Mouse (Mus musculus): ENCODE data around the gene Rb1. TPM values are rescaled to one million over a fixed set of nuclear protein-coding genes. Genes with fewer than 3 reads are reported as not detected.

Gene Rb1
- polyA plus RNA-seq, 1 experiment from 2014 or later = 14.4 TPM

DNA sequence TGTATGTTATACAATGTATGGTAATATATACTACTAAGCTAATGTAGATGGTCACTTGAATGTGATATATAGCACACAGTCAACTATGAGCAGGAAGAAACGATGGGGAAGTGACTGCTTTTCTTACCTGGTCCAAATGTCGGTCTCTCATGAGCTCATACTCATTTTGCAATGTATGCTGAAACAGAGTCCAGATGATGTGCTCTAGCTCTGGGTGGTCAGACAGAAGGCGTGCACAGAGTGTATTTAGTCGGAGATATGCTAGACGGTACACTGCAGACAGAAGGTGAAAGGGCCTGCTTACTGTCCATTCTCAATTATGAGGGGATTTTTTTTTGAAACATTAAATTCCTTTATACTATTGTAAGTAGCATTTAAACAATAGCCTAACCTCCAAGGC is 114.1 kb downstream of the Rb1 start:
- Histone ChIP-seq H3K36me3 (ENCODE audit: control insufficient read depth, insufficient read depth, low read length) (no peaks in the 10 kb centered on the region), H3K4me2 (ENCODE audit: low read depth, low read length) (no peak overlapping the region), H3K27ac (ENCODE audit: low read length) (no peak overlapping the region), H3K4me3 (ENCODE audit: low read length) (no peak overlapping the region), H3K4me1 (replicated peaks; ENCODE audit: control insufficient read depth, insufficient read depth, low read length) (no peaks in the 10 kb centered on the region), H3K27me3 (ENCODE audit: control insufficient read depth, insufficient read depth, low read depth, low read length) (no peaks in the 10 kb centered on the region), H3K9ac (ENCODE audit: low read length) (no peak overlapping the region), H3K9me3 (ENCODE audit: control insufficient read depth, low read length) (no peaks in the 10 kb centered on the region)
- WGBS = 89% methylated on average over 5 of the region's 5 CpGs
- no peak for ATAC-seq (ENCODE audit: low read depth)

GRCm38 (mm10) chr14:73210196-73210595 is 115.4 kb downstream of the Rb1 start:
- H3K9ac ChIP-seq (ENCODE audit: low read length) = no peak overlapping the region
- no peak overlapping the region for H3K4me2 ChIP-seq (ENCODE audit: low read depth, low read length)
- no peaks in the 10 kb centered on the region for H3K4me1 ChIP-seq (replicated peaks; ENCODE audit: control insufficient read depth, insufficient read depth, low read length)
- H3K27ac ChIP-seq (ENCODE audit: low read length) = no peak overlapping the region
- H3K4me3 ChIP-seq (ENCODE audit: low read length) = no peak overlapping the region
- ATAC-seq (ENCODE audit: low read depth) = no peak
- H3K36me3 ChIP-seq (ENCODE audit: control insufficient read depth, insufficient read depth, low read length) = no peaks in the 10 kb centered on the region
- WGBS = 89% methylated on average over 8 of the region's 8 CpGs
- H3K27me3 ChIP-seq (ENCODE audit: control insufficient read depth, insufficient read depth, low read depth, low read length) = no peaks in the 10 kb centered on the region
- H3K9me3 ChIP-seq (ENCODE audit: control insufficient read depth, low read length) = no peaks in the 10 kb centered on the region

DNA sequence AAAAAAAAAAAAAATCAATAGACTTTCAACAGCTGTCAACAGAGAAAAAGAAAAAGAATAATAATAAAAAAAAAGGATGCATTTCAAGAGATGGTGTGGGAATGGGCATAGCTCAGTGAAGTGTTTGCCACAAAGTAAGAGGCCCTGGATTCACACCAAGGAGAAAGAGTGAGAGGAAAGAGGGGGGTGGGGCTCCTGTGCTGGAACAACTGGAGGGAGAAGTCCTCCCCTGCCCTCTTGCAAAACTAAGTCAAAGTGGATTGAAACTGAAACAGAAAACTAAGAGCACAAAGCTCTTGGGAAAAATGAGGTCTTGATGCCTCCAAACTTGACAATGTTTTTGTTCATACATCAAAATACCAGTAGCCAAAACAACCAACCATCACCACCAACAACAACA is 116.4 kb downstream of the Rb1 start:
- no peak overlapping the region for H3K4me3 ChIP-seq (ENCODE audit: low read length)
- no peaks in the 10 kb centered on the region for H3K36me3 ChIP-seq (ENCODE audit: control insufficient read depth, insufficient read depth, low read length)
- H3K4me1 ChIP-seq (replicated peaks; ENCODE audit: control insufficient read depth, insufficient read depth, low read length) = no peaks in the 10 kb centered on the region
- ATAC-seq (ENCODE audit: low read depth) = peak; percentile 56; the same call in 1 of the 2 replicates
- no peak overlapping the region for H3K9ac ChIP-seq (ENCODE audit: low read length)
- H3K27me3 ChIP-seq (ENCODE audit: control insufficient read depth, insufficient read depth, low read depth, low read length) = no peaks in the 10 kb centered on the region
- H3K9me3 ChIP-seq (ENCODE audit: control insufficient read depth, low read length) = no peaks in the 10 kb centered on the region
- H3K4me2 ChIP-seq (ENCODE audit: low read depth, low read length) = no peak overlapping the region
- no peak overlapping the region for H3K27ac ChIP-seq (ENCODE audit: low read length)

DNA sequence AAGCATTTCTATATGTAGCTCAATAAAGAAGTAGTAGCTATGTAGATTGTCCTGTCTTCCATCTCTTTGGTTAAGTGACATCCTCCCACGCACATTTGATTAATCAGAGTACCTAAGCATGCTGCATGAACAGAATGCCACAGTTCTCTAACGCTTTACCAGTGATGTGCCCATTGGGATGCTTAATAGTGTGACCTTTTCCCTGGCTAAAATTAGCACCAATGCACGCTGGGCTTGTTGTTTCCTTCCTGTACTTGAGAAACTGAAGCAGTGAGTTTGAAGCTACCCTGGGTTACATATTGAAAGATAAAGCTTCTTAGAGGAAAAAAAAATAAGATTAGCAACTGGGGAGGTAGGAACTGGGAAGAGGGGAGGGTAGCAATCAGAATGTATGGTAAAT is 121.6 kb downstream of the Rb1 start:
- no peaks in the 10 kb centered on the region for H3K9me3 ChIP-seq (ENCODE audit: control insufficient read depth, low read length)
- WGBS = 67% methylated on average over 3 of the region's 3 CpGs
- no peak overlapping the region for H3K4me2 ChIP-seq (ENCODE audit: low read depth, low read length)
- no peak overlapping the region for H3K9ac ChIP-seq (ENCODE audit: low read length)
- H3K4me1 ChIP-seq (replicated peaks; ENCODE audit: control insufficient read depth, insufficient read depth, low read length) = no peaks in the 10 kb centered on the region
- H3K27ac ChIP-seq (ENCODE audit: low read length) = no peak overlapping the region
- no peak overlapping the region for H3K4me3 ChIP-seq (ENCODE audit: low read length)
- no peak for ATAC-seq (ENCODE audit: low read depth)
- no peaks in the 10 kb centered on the region for H3K27me3 ChIP-seq (ENCODE audit: control insufficient read depth, insufficient read depth, low read depth, low read length)
- H3K36me3 ChIP-seq (ENCODE audit: control insufficient read depth, insufficient read depth, low read length) = no peaks in the 10 kb centered on the region

GRCm38 (mm10) chr14:73201447-73201846 is 124.2 kb downstream of the Rb1 start:
- Histone ChIP-seq H3K4me1 (replicated peaks; ENCODE audit: control insufficient read depth, insufficient read depth, low read length) (no peaks in the 10 kb centered on the region), H3K36me3 (ENCODE audit: control insufficient read depth, insufficient read depth, low read length) (0 out of 2 replicates have a peak, but pooled peaks cover 2% of the 10 kb centered on the region), H3K27ac (ENCODE audit: low read length) (no peak overlapping the region), H3K9me3 (ENCODE audit: control insufficient read depth, low read length) (no peaks in the 10 kb centered on the region), H3K4me3 (ENCODE audit: low read length) (no peak overlapping the region), H3K4me2 (ENCODE audit: low read depth, low read length) (no peak overlapping the region), H3K27me3 (ENCODE audit: control insufficient read depth, insufficient read depth, low read depth, low read length) (no peaks in the 10 kb centered on the region), H3K9ac (ENCODE audit: low read length) (no peak overlapping the region)
- 42% methylated on average over 3 of the region's 3 CpGs for WGBS
- ATAC-seq (ENCODE audit: low read depth) = no peak

DNA sequence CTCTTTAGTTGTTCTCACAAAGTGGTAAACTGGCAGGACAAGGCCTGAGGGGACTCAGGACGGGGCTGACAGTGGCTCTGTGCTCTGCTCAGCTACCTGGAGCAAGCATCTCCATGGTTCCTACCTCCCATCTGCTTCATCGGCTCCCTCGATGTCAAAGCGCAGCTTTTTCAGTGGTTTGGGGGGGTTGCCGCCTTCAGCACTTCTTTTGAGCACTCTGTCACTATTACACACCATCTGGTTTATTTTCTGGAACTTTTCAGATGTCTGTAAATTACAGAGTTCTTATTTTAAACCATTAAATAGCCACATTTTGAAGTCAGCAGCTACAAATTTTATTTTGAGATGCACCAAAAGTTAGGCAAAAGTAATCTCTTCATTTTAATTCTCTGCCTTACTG is 126.6 kb downstream of the Rb1 start:
- H3K4me2 ChIP-seq (ENCODE audit: low read depth, low read length) = no peak overlapping the region
- H3K36me3 ChIP-seq (ENCODE audit: control insufficient read depth, insufficient read depth, low read length) = 0 out of 2 replicates have a peak, but pooled peaks cover 2% of the 10 kb centered on the region
- H3K27me3 ChIP-seq (ENCODE audit: control insufficient read depth, insufficient read depth, low read depth, low read length) = no peaks in the 10 kb centered on the region
- no peak overlapping the region for H3K9ac ChIP-seq (ENCODE audit: low read length)
- no peak overlapping the region for H3K4me3 ChIP-seq (ENCODE audit: low read length)
- WGBS = 78% methylated on average over 5 of the region's 5 CpGs
- no peaks in the 10 kb centered on the region for H3K4me1 ChIP-seq (replicated peaks; ENCODE audit: control insufficient read depth, insufficient read depth, low read length)
- no peak overlapping the region for H3K27ac ChIP-seq (ENCODE audit: low read length)
- H3K9me3 ChIP-seq (ENCODE audit: control insufficient read depth, low read length) = no peaks in the 10 kb centered on the region
- no peak for ATAC-seq (ENCODE audit: low read depth)

GRCm38 (mm10) chr14:73186875-73187274 is 138.7 kb downstream of the Rb1 start:
- Histone ChIP-seq H3K27me3 (ENCODE audit: control insufficient read depth, insufficient read depth, low read depth, low read length) (no peaks in the 10 kb centered on the region), H3K4me3 (ENCODE audit: low read length) (no peak overlapping the region), H3K4me1 (replicated peaks; ENCODE audit: control insufficient read depth, insufficient read depth, low read length) (no peaks in the 10 kb centered on the region), H3K36me3 (ENCODE audit: control insufficient read depth, insufficient read depth, low read length) (peaks cover 15% of the 10 kb centered on the region), H3K27ac (ENCODE audit: low read length) (no peak overlapping the region), H3K9me3 (ENCODE audit: control insufficient read depth, low read length) (peaks cover 2% of the 10 kb centered on the region; the same call in 1 of the 2 replicates), H3K4me2 (ENCODE audit: low read depth, low read length) (no peak overlapping the region), H3K9ac (ENCODE audit: low read length) (no peak overlapping the region)
- 88% methylated on average over 7 of the region's 7 CpGs for WGBS
- no peak for ATAC-seq (ENCODE audit: low read depth)

- Histone ChIP-seq H3K9me3 (ENCODE audit: control insufficient read depth, low read length) (peaks cover 2% of the 10 kb centered on the region; the same call in 1 of the 2 replicates), H3K9ac (ENCODE audit: low read length) (no peak overlapping the region), H3K27ac (ENCODE audit: low read length) (no peak overlapping the region), H3K4me2 (ENCODE audit: low read depth, low read length) (no peak overlapping the region), H3K36me3 (ENCODE audit: control insufficient read depth, insufficient read depth, low read length) (peaks cover 23% of the 10 kb centered on the region), H3K27me3 (ENCODE audit: control insufficient read depth, insufficient read depth, low read depth, low read length) (no peaks in the 10 kb centered on the region), H3K4me3 (ENCODE audit: low read length) (no peak overlapping the region), H3K4me1 (replicated peaks; ENCODE audit: control insufficient read depth, insufficient read depth, low read length) (no peaks in the 10 kb centered on the region)
- ATAC-seq (ENCODE audit: low read depth) = 0 out of 2 replicates have a peak, but pooled peaks have one; percentile 14
- 28% methylated on average over 2 of the region's 2 CpGs for WGBS
These were observed 144.5 kb downstream of the Rb1 start for GRCm38 (mm10) chr14:73181144-73181543.

- Histone ChIP-seq H3K27ac (ENCODE audit: low read length) (no peak overlapping the region), H3K36me3 (ENCODE audit: control insufficient read depth, insufficient read depth, low read length) (peaks cover 24% of the 10 kb centered on the region), H3K9ac (ENCODE audit: low read length) (no peak overlapping the region), H3K4me1 (replicated peaks; ENCODE audit: control insufficient read depth, insufficient read depth, low read length) (no peaks in the 10 kb centered on the region), H3K9me3 (ENCODE audit: control insufficient read depth, low read length) (peaks cover 2% of the 10 kb centered on the region; the same call in 1 of the 2 replicates), H3K27me3 (ENCODE audit: control insufficient read depth, insufficient read depth, low read depth, low read length) (no peaks in the 10 kb centered on the region), H3K4me2 (ENCODE audit: low read depth, low read length) (no peak overlapping the region), H3K4me3 (ENCODE audit: low read length) (no peak overlapping the region)
- no peak for ATAC-seq (ENCODE audit: low read depth)
- WGBS = 57% methylated on average over 3 of the region's 3 CpGs
These were observed 145.0 kb downstream of the Rb1 start for GRCm38 (mm10) chr14:73180671-73181070.

GRCm38 (mm10) chr14:73179221-73179681 is 146.4 kb downstream of the Rb1 start:
- Histone ChIP-seq H3K36me3 (ENCODE audit: control insufficient read depth, insufficient read depth, low read length) (peaks cover 19% of the 10 kb centered on the region), H3K4me1 (replicated peaks; ENCODE audit: control insufficient read depth, insufficient read depth, low read length) (peaks cover 3% of the 10 kb centered on the region; the same call in 1 of the 2 replicates), H3K27me3 (ENCODE audit: control insufficient read depth, insufficient read depth, low read depth, low read length) (no peaks in the 10 kb centered on the region), H3K4me3 (ENCODE audit: low read length) (no peak overlapping the region), H3K27ac (ENCODE audit: low read length) (peak overlapping the region; percentile 48), H3K9ac (ENCODE audit: low read length) (no peak overlapping the region), H3K4me2 (ENCODE audit: low read depth, low read length) (no peak overlapping the region), H3K9me3 (ENCODE audit: control insufficient read depth, low read length) (peaks cover under 1% of the 10 kb centered on the region; the same call in 1 of the 2 replicates)
- peak; percentile 74 for ATAC-seq (ENCODE audit: low read depth)
- 66% methylated on average over 4 of the region's 4 CpGs for WGBS

Data from lung, embryonic 16.5 days (tissue).